Mouse (Mus musculus) neural tube, embryonic 15.5 days (tissue): ENCODE data around the gene Clpsl2. TPM values are rescaled to one million over a fixed set of nuclear protein-coding genes. Genes with fewer than 3 reads are reported as not detected.
"Not testable (repeated sequence)": the region's sequence is repeated elsewhere in the genome, so short reads cannot be mapped to it uniquely, and the experiment has no call there.

Source experiments
- ATAC-seq: fragments of 200-750 bp; cut with Nextera tagmentation; 2 replicates; pipeline ENCODE4 v1.8.0; 2017; ENCODE audit warnings: mild to moderate bottlenecking, moderate TSS enrichment, moderate library complexity; ENCODE audit not compliant: low FRiP score
- H3K27ac ChIP-seq: fragments of 300-500 bp; sonication (generic); replicated peaks from 2 replicates; pipeline ENCODE4 v1.5.1; 2015; ENCODE audit warnings: mild to moderate bottlenecking, inconsistent platforms
- H3K27me3 ChIP-seq: fragments of 300-500 bp; sonication (generic); replicated peaks from 2 replicates; pipeline ENCODE4 v1.6.1; 2015; ENCODE audit warnings: inconsistent platforms
- H3K36me3 ChIP-seq: fragments of 300-500 bp; sonication (generic); 2 replicates; pipeline ENCODE4 v1.6.1; 2015; ENCODE audit warnings: inconsistent platforms
- H3K4me1 ChIP-seq: fragments of 300-500 bp; sonication (generic); 2 replicates; pipeline ENCODE4 v1.6.1; 2015; ENCODE audit warnings: inconsistent platforms
- H3K4me2 ChIP-seq: fragments of 300-500 bp; sonication (generic); 2 replicates; pipeline ENCODE4 v1.6.1; 2015; ENCODE audit warnings: inconsistent platforms, mild to moderate bottlenecking, moderate library complexity
- H3K4me3 ChIP-seq: fragments of 300-500 bp; sonication (generic); replicated peaks from 2 replicates; pipeline ENCODE4 v1.5.1; 2015; ENCODE audit warnings: mild to moderate bottlenecking, inconsistent platforms
- H3K9ac ChIP-seq: fragments of 300-500 bp; sonication (generic); replicated peaks from 2 replicates; pipeline ENCODE4 v1.6.1; 2015; ENCODE audit warnings: mild to moderate bottlenecking, inconsistent platforms
- H3K9me3 ChIP-seq: fragments of 300-500 bp; sonication (generic); replicated peaks from 2 replicates; pipeline ENCODE4 v1.6.1; 2016; ENCODE audit warnings: inconsistent platforms
- WGBS: fragments of 180-500 bp; shearing (Covaris S2); methylation state at CpG from one replicate; pipeline ENCODE4 v1.1.7; 2015; ENCODE audit warnings: mixed read lengths; 5-methylcytosine and 5-hydroxymethylcytosine counted together
- polyA plus RNA-seq: library from polyadenylated mRNA; unstranded; fragments of >200 nt; fragmentation: Nextera tagmentation; extraction: Ambion mirVana; gene quantifications from 2 replicates; pipeline ENCODE4 v1.2.1, GENCODE M21; 2015

Gene Clpsl2
- polyA plus RNA-seq, 1 experiment from 2014 or later: not detected

DNA sequence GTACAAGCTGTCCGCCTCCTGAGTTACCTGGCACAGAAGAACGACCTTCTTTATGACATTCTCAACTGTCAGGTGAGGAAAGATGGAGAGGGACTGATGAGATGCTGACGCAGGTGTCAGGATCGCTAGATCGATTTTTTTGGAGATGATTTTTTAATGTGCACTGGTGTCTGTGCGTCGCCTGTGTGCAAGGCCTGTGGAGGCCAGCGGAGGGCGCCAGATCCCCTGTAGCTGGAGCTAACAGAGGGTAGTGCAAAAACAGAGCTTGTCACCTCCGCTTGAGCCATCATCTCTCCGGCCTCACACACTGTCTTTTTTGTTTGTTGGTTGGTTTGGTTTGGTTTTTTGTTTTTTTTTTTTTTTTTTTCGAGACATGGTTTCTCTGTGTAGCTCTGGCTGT lies 11.3 kb upstream of the Clpsl2 start:
- Histone ChIP-seq H3K4me3 (no peak overlapping the region), H3K9ac (no peak overlapping the region), H3K27ac (no peak overlapping the region), H3K27me3 (no peaks in the 10 kb centered on the region), H3K36me3 (no peaks in the 10 kb centered on the region), H3K9me3 (0 out of 2 replicates have a peak, but pooled peaks cover 6% of the 10 kb centered on the region), H3K4me2 (no peak overlapping the region), H3K4me1 (no peaks in the 10 kb centered on the region)
- ATAC-seq: no peak
- 52% methylated on average over 12 of the region's 12 CpGs for WGBS

DNA sequence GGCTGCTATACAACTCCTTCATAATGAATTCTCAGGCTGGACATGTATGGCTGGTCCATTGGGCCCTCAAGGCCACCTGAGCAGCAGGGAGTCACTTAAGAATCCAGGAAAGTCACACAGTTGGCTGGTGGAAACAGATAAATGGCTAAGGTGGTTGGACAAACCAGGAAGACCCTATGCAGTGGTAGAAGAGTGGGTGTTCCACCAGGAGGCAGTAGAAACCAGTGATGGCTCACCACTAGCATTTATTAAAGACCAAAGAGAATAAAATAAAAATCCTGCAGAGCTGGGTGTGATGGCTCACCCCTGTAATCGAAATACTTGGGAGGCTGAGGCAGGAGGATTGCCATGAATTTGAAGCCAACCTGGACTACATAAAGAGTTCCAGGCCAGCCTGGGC lies 2.3 kb upstream of the Clpsl2 start:
- ATAC-seq: no peak
- Histone ChIP-seq H3K36me3 (no peaks in the 10 kb centered on the region), H3K27ac (no peak overlapping the region), H3K9ac (no peak overlapping the region), H3K4me1 (no peaks in the 10 kb centered on the region), H3K4me3 (no peak overlapping the region), H3K9me3 (no peaks in the 10 kb centered on the region), H3K4me2 (no peak overlapping the region), H3K27me3 (no peaks in the 10 kb centered on the region)
- WGBS: 89% methylated on average over 1 of the region's 1 CpGs

DNA sequence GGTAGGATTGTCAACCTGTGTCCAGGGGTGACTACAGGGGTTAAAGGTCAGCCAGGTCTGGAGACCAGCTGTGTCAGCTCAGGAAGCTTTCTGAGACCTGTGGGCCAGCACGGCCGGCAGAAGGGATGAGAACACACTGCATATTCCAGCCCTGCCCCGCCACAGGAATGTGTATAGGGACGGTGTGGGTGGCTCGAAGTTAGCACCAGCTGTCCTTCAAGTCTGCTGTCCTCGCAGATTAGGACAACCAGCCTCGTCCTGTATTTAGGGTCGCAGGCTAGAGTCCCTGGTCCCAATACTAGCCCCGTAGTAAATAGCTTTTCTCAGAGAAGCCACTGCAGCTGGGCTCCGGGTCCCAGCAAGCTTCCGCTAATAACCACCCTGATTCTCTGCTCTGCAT lies 661 bp upstream of the Clpsl2 start:
- no peak overlapping the region for H3K27ac ChIP-seq
- no peaks in the 10 kb centered on the region for H3K27me3 ChIP-seq
- no peaks in the 10 kb centered on the region for H3K36me3 ChIP-seq
- ATAC-seq: no peak
- no peak overlapping the region for H3K4me2 ChIP-seq
- H3K9ac ChIP-seq: no peak overlapping the region
- peaks cover 7% of the 10 kb centered on the region for H3K4me1 ChIP-seq
- 78% methylated on average over 11 of the region's 11 CpGs for WGBS
- H3K9me3 ChIP-seq: no peaks in the 10 kb centered on the region
- no peak overlapping the region for H3K4me3 ChIP-seq

DNA sequence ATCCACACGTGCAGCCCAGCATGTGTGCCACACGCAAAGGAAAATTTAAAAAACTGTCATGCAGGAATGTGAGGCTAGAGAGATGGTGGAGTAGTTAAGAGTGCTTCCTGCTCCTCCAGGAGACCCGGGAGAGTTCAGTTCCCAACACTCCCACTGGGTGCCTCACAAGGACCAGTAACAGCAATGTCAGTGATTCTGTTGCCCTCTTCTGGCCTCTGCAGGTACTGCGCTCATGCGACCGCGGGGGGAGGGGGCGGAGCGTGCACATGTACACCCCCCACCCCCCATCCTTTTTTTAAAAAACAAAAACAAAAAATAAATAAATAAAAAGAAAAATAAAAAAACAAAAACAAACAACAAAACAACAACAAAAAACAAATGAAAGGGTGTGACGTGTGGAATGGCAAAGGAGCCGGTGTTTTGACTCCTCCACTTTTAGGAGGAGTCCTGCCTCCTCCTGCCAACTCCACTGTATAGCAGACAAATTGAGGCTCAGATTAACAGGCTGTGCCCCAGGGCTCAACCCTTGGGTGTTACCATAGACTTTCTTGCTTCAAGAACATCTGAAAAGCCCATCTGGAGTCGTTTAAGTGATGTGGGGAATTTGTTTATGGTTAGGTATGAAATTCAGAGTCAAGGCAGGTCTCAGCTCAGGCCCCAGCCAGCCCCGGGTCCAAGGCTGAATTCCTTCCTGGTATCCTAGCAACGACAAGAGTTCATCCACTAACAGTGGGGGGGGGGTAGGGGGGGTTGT lies 4.0 kb downstream of the Clpsl2 start:
- Histone ChIP-seq H3K9ac (no peak overlapping the region), H3K9me3 (no peaks in the 10 kb centered on the region), H3K27ac (no peak overlapping the region), H3K4me2 (no peak overlapping the region), H3K4me3 (no peak overlapping the region), H3K27me3 (no peaks in the 10 kb centered on the region), H3K4me1 (peaks cover 7% of the 10 kb centered on the region), H3K36me3 (no peaks in the 10 kb centered on the region)
- no peak for ATAC-seq
- 5% methylated on average over 14 of the region's 14 CpGs for WGBS

DNA sequence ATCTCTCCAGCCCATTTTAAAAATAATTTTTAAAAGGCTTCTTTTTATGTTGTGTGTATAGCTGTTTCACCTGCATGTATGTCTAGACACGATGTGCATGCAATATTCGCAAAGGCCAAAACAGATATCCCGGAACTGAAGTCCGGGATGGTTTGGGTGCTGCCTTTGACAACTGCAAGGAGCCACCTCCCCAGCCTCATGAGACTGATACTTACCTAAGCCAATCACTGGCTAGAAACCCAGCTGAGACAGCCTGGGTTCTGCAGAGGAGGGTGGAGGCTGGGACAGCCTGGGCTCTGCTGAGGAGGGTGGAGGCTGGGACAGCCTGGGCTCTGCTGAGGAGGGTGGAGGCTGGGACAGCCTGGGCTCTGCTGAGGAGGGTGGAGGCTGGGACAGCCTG lies 4.8 kb downstream of the Clpsl2 start:
- WGBS: 96% methylated on average over 4 of the region's 4 CpGs
- not testable (repeated sequence) for H3K27ac ChIP-seq, H3K4me2 ChIP-seq, H3K4me3 ChIP-seq, H3K9me3 ChIP-seq, H3K9ac ChIP-seq, H3K36me3 ChIP-seq, H3K27me3 ChIP-seq, H3K4me1 ChIP-seq, ATAC-seq

DNA sequence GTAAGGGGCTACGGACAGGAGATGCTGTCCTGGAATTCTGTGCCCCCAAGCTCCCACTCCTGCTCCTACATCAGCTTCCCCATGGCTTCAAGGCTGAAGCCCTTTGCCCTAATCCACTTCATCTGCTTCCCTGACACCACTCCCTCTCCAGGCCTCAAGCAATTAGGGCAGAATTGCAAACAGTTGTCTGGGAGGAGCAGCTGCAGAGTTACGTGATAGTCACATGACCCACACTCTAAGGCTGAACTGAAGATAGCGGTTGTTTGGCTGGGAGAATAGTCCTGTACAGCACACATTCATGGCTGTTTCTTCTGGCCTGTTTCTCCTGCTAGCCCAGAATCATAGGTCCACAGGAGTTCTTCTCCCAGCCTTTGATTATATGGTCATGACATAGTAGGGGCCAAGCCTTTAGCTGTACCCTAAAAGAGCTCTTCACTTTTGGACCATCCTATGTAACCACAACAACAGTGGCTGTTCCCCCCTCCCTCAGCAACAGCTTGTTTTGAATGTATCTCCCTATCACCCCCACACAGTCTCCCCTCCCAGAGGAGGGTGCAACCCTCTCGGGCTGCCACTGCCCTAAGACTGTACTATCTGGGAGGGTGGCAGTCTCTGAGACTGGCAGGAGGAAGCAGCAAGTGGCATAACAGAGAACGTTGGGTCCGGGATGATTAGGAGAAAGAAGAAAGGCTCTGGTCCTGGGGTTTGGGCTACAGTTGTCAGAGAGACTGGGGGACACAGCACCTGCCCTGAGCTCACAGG lies 7.6 kb downstream of the Clpsl2 start:
- Histone ChIP-seq H3K4me1 (peaks cover 7% of the 10 kb centered on the region), H3K9ac (no peak overlapping the region), H3K27ac (no peak overlapping the region), H3K4me2 (no peak overlapping the region), H3K4me3 (no peak overlapping the region), H3K9me3 (no peaks in the 10 kb centered on the region), H3K27me3 (no peaks in the 10 kb centered on the region), H3K36me3 (no peaks in the 10 kb centered on the region)
- no peak for ATAC-seq
- 53% methylated on average over 6 of the region's 6 CpGs for WGBS

DNA sequence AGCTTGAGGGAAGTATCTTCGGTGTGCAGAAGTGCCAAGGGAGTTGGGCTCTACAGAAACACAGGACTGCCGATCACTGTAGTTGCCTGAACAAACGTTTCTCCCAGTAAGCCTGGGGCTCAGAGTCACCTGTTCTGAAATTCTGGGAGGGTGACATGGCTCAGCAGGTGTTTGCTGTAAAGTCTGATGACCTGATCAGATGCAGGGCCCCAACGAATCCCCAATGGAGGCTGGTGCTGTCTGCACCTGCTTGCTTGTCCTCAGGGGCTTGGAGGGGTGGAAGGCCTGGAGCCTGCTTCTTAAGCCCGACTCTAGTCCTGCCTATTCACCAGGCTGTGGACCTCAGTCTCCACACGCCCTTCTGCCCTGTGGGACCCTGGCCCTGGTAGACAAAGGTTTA lies 8.6 kb downstream of the Clpsl2 start:
- Histone ChIP-seq H3K27me3 (no peaks in the 10 kb centered on the region), H3K4me2 (no peak overlapping the region), H3K9me3 (no peaks in the 10 kb centered on the region), H3K27ac (no peak overlapping the region), H3K4me1 (peaks cover 7% of the 10 kb centered on the region), H3K36me3 (no peaks in the 10 kb centered on the region), H3K9ac (no peak overlapping the region), H3K4me3 (no peak overlapping the region)
- no peak for ATAC-seq
- 75% methylated on average over 6 of the region's 6 CpGs for WGBS

DNA sequence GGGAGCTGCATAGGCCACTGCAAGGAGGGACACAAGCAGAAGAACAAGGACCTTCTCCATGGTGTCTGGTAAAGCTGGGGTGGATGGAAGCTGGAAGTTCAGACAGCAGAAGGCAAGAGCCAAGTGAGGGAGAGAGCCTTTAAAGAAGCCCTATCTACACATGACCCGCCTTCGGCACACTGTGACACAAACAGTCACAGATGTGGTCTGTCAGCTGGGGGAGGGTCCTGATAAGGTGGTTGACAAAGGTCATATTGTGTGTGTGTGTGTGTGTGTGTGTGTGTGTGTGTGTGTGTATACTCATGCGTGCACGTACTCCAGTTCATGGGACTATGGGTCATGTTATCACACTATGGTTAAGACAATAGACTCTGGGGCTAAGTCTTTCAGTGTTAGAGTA lies 11.4 kb downstream of the Clpsl2 start, which contains the start of gene Clps:
Gene Clps (minus strand): TSS at position 169 of the 400 bp plus-strand sequence.
- no peaks in the 10 kb centered on the region for H3K36me3 ChIP-seq
- H3K4me2 ChIP-seq: no peak within 1 kb of the TSS
- 91% methylated on average over 4 of the region's 4 CpGs for whole genome bisulfite sequencing
- H3K4me1 ChIP-seq: no peaks in the 10 kb centered on the region
- ATAC-seq: no peak
- no peak within 1 kb of the TSS for H3K4me3 ChIP-seq
- no peaks in the 10 kb centered on the region for H3K9me3 ChIP-seq
- no peaks in the 10 kb centered on the region for H3K27me3 ChIP-seq
- no peak within 1 kb of the TSS for H3K9ac ChIP-seq
- H3K27ac ChIP-seq: no peak within 1 kb of the TSS

DNA sequence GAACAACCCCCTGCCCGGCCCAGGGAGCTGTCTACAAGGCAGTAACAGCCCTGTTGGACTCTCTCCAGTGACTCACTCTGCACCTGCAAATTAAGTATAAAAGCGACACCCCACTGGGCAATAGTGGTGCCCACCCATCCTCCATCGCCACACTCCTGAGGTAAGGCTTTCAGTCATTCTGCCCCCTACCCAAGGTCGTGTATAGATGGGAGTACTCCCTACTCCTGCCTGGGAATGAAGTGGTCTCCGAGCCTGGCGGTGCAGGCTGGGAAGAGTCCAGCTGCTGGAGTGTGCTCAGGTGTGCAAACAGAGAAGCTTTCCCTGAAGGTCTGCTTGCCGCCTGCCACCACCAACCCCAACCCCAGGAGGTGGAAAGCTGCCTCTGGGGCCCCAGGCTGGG lies 12.4 kb downstream of the Clpsl2 start:
- Histone ChIP-seq H3K4me2 (no peak overlapping the region), H3K27me3 (no peaks in the 10 kb centered on the region), H3K9ac (no peak overlapping the region), H3K4me3 (no peak overlapping the region), H3K36me3 (no peaks in the 10 kb centered on the region), H3K9me3 (no peaks in the 10 kb centered on the region), H3K27ac (no peak overlapping the region), H3K4me1 (no peaks in the 10 kb centered on the region)
- 59% methylated on average over 7 of the region's 7 CpGs for WGBS
- no peak for ATAC-seq

DNA sequence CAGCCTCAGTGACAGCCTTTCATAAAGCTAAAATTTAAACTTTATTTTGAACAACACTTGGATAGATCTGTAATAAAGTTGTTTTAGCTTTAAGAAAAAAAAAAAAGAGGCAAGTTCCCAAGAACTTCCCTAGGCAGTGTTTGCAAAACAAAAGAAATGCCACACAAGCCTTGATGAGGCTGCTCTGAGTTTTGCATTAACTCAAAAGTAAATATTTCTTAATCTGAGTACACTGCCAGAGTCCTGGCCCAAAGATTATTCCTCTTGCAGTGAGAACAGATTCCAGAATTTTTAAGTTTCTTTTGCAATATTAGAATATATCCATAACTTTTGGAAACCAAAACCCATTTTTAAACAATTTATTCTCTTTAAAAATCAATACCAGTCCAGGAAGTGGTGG lies 16.0 kb downstream of the Clpsl2 start:
- H3K4me1 ChIP-seq: no peaks in the 10 kb centered on the region

DNA sequence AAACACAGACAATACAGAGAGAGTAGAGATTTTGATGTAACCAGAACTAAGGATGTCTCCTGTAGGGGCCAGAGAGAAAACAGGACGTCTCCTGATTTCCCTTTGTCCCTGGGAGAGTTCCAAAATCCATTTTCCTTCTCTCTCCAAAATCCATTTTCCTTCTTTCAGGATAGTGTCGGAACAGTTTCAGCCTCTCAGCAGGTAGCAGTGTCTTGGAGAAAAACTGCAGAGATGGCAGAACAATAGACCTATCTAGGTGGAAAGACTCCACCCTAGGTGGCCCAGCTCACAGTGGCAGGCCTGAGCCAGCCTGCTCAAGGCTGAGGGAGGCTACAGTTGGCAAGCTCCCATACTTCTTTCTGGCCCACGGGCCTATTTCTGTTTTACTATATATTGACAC lies 18.3 kb downstream of the Clpsl2 start:
- H3K36me3 ChIP-seq: no peaks in the 10 kb centered on the region
- H3K4me2 ChIP-seq: no peak overlapping the region
- H3K4me3 ChIP-seq: no peak overlapping the region
- no peak overlapping the region for H3K9ac ChIP-seq
- H3K9me3 ChIP-seq: no peaks in the 10 kb centered on the region
- ATAC-seq: no peak
- WGBS: 42% methylated on average over 3 of the region's 3 CpGs
- H3K4me1 ChIP-seq: no peaks in the 10 kb centered on the region
- no peaks in the 10 kb centered on the region for H3K27me3 ChIP-seq
- no peak overlapping the region for H3K27ac ChIP-seq

More for the DNA sequence above, 16.0 kb downstream of the Clpsl2 start:
- Histone ChIP-seq H3K4me3 (no peak overlapping the region), H3K9ac (no peak overlapping the region), H3K4me2 (no peak overlapping the region), H3K36me3 (no peaks in the 10 kb centered on the region), H3K27ac (no peak overlapping the region), H3K9me3 (no peaks in the 10 kb centered on the region), H3K27me3 (no peaks in the 10 kb centered on the region)
- ATAC-seq: no peak

DNA sequence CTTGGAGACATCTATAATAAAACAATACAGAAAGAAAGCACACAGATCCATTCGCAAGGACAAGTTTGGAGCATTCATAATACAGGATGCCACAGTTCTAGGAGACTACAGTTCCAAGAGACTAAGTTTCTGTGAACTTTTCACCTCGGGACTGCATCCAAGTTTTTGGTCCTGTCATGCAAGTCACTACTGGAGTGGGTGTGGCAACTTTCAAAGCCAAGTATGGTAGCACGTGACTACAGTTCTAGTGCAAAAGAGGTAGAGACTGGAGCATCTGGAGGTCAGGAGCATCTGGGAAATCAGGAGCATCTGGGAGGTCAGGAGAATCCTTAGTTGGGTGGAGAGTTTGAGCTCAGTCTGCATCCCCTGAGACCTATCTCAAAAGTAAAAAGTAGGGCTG lies 22.7 kb downstream of the Clpsl2 start:
- WGBS: 87% methylated on average over 3 of the region's 3 CpGs
- no peaks in the 10 kb centered on the region for H3K9me3 ChIP-seq
- no peak for ATAC-seq
- H3K9ac ChIP-seq: no peak overlapping the region
- H3K27ac ChIP-seq: no peak overlapping the region
- H3K27me3 ChIP-seq: no peaks in the 10 kb centered on the region; the same call in 1 of the 2 replicates
- no peak overlapping the region for H3K4me3 ChIP-seq
- H3K36me3 ChIP-seq: no peaks in the 10 kb centered on the region
- no peak overlapping the region for H3K4me2 ChIP-seq
- H3K4me1 ChIP-seq: peaks cover 10% of the 10 kb centered on the region
